Mouse (Mus musculus): ENCODE data around the gene Sptbn2. TPM values are rescaled to one million over a fixed set of nuclear protein-coding genes. Genes with fewer than 3 reads are reported as not detected.

Sptbn2 gene
- polyA plus RNA-seq, 1 experiment from 2014 or later: 0.09 TPM

DNA sequence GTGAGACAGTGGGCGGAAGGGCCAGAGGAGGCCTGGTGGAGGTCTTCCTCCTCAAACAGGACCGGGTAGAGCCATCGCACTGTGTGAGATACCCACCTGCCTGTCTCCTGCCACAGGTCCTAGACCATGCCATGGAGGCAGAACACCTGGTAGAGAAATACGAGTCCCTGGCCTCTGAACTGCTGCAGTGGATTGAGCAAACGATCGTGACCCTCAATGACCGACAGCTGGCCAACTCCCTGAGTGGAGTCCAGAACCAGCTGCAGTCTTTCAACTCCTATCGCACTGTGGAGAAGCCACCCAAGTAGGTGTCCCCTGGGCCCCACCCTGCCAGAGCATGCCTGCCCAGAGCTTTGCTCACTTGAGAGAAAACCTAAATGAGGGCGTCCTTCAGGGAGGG, 18.2 kb downstream of the Sptbn2 start:
- WGBS (ENCODE audit: insufficient replicate concordance): 73% methylated on average over 9 of the region's 9 CpGs
- no peak for ATAC-seq (ENCODE audit: low read depth)

GRCm38 (mm10) chr19:4733052-4733451, 22.1 kb downstream of the Sptbn2 start:
- Histone ChIP-seq H3K36me3 (no peaks in the 10 kb centered on the region), H3K4me1 (replicated peaks) (no peaks in the 10 kb centered on the region), H3K9ac (no peak overlapping the region), H3K27me3 (no peaks in the 10 kb centered on the region), H3K9me3 (replicated peaks) (no peaks in the 10 kb centered on the region), H3K4me2 (no peak overlapping the region), H3K27ac (no peak overlapping the region), H3K4me3 (replicated peaks) (no peak overlapping the region)
- WGBS (ENCODE audit: insufficient replicate concordance): 67% methylated on average over 3 of the region's 3 CpGs
- DNase-seq (no peak), ATAC-seq (ENCODE audit: low read depth) (no peak)

More for the DNA sequence above, 18.2 kb downstream of the Sptbn2 start:
- DNase-seq: no peak
- H3K36me3 ChIP-seq: no peaks in the 10 kb centered on the region
- H3K9me3 ChIP-seq (replicated peaks): no peaks in the 10 kb centered on the region
- no peak overlapping the region for H3K9ac ChIP-seq
- no peak overlapping the region for H3K4me3 ChIP-seq (replicated peaks)
- no peaks in the 10 kb centered on the region for H3K4me1 ChIP-seq (replicated peaks)
- H3K27ac ChIP-seq: no peak overlapping the region
- no peaks in the 10 kb centered on the region for H3K27me3 ChIP-seq
- no peak overlapping the region for H3K4me2 ChIP-seq

GRCm38 (mm10) chr19:4737866-4738265, 26.9 kb downstream of the Sptbn2 start:
- 71% methylated on average over 13 of the region's 13 CpGs for WGBS (ENCODE audit: insufficient replicate concordance)
- Histone ChIP-seq H3K9me3 (replicated peaks) (no peaks in the 10 kb centered on the region), H3K4me3 (replicated peaks) (no peak overlapping the region), H3K9ac (no peak overlapping the region), H3K27me3 (no peaks in the 10 kb centered on the region), H3K27ac (no peak overlapping the region), H3K4me1 (replicated peaks) (no peaks in the 10 kb centered on the region), H3K4me2 (no peak overlapping the region), H3K36me3 (no peaks in the 10 kb centered on the region)
- DNase-seq (no peak), ATAC-seq (ENCODE audit: low read depth) (no peak)

- no peak overlapping the region for H3K4me2 ChIP-seq
- 81% methylated on average over 11 of the region's 11 CpGs for WGBS (ENCODE audit: insufficient replicate concordance)
- no peak for ATAC-seq (ENCODE audit: low read depth)
- H3K27me3 ChIP-seq: no peaks in the 10 kb centered on the region
- H3K9ac ChIP-seq: no peak overlapping the region
- H3K27ac ChIP-seq: no peak overlapping the region
- H3K9me3 ChIP-seq (replicated peaks): no peaks in the 10 kb centered on the region
- no peak overlapping the region for H3K4me3 ChIP-seq (replicated peaks)
- no peak for DNase-seq
- H3K36me3 ChIP-seq: no peaks in the 10 kb centered on the region
- no peaks in the 10 kb centered on the region for H3K4me1 ChIP-seq (replicated peaks)
Measured at GRCm38 (mm10) chr19:4739053-4739452, 28.1 kb downstream of the Sptbn2 start.

DNA sequence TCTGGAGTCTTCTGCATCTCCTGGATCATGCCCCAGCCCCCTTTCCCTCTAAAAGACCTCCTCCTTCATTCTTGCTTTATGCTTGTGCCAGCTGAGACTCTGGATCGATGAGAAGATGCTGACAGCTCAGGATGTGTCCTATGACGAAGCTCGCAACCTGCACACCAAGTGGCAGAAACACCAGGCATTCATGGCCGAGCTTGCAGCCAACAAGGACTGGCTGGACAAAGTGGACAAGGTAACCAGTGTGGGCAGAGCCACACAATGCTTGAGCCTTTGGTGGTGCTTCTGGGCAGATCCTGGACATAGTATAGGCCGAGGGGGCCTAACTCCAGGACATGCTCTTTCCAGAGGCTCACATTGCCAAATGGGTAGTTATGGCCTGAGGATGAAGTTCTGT, 28.8 kb downstream of the Sptbn2 start:
- WGBS (ENCODE audit: insufficient replicate concordance): 71% methylated on average over 5 of the region's 5 CpGs

DNA sequence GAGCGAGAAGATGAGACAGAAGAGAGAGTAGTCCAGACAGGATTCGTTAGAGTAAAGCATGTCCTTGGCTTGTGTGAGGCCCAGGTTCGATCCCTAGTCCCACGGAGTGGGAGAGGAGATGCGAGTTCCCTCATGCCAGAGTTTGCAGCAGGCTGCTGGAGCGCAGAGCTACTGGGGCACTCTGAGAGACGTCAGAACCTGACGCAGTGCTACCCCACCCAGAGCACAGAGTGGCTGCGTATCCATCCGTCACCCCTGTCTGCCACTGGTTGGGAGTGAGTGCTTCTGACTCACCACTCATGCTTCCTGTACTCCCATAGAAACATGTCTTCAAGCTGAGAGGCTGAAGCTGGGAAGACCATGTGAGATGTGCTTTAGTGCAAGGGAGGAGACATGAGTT, 30.5 kb downstream of the Sptbn2 start:
- Histone ChIP-seq H3K9me3 (replicated peaks) (no peaks in the 10 kb centered on the region), H3K27ac (no peak overlapping the region), H3K4me1 (replicated peaks) (no peaks in the 10 kb centered on the region; the same call in 1 of the 2 replicates), H3K4me2 (no peak overlapping the region), H3K36me3 (no peaks in the 10 kb centered on the region), H3K4me3 (replicated peaks) (no peak overlapping the region), H3K27me3 (no peaks in the 10 kb centered on the region), H3K9ac (no peak overlapping the region)
- 71% methylated on average over 10 of the region's 10 CpGs for WGBS (ENCODE audit: insufficient replicate concordance)
- DNase-seq (no peak), ATAC-seq (ENCODE audit: low read depth) (no peak)

More for the DNA sequence above, 28.8 kb downstream of the Sptbn2 start:
- no peaks in the 10 kb centered on the region for H3K4me1 ChIP-seq (replicated peaks)
- H3K4me2 ChIP-seq: no peak overlapping the region
- no peak overlapping the region for H3K4me3 ChIP-seq (replicated peaks)
- ATAC-seq (ENCODE audit: low read depth) (no peak), DNase-seq (no peak)
- no peak overlapping the region for H3K27ac ChIP-seq
- no peaks in the 10 kb centered on the region for H3K27me3 ChIP-seq
- no peaks in the 10 kb centered on the region for H3K9me3 ChIP-seq (replicated peaks)
- H3K36me3 ChIP-seq: no peaks in the 10 kb centered on the region
- no peak overlapping the region for H3K9ac ChIP-seq

DNA sequence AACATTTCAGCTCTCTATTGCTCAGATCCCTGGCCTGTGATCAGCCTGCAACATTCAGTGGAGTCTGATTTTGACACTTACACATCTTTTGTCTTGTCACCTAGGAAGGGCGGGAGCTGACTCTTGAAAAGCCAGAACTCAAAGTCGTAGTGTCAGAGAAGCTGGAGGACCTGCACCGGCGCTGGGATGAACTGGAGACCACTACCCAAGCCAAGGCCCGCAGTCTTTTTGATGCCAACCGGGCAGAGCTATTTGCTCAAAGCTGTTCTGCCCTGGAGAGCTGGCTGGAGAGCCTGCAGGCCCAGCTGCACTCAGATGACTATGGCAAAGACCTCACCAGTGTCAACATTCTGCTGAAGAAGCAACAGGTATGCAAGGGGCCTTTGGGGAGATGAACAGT, 31.3 kb downstream of the Sptbn2 start:
- Histone ChIP-seq H3K4me2 (no peak overlapping the region), H3K9ac (no peak overlapping the region), H3K4me1 (replicated peaks) (no peaks in the 10 kb centered on the region; the same call in 1 of the 2 replicates), H3K27ac (no peak overlapping the region), H3K27me3 (no peaks in the 10 kb centered on the region), H3K4me3 (replicated peaks) (no peak overlapping the region), H3K36me3 (no peaks in the 10 kb centered on the region), H3K9me3 (replicated peaks) (no peaks in the 10 kb centered on the region)
- WGBS (ENCODE audit: insufficient replicate concordance): 79% methylated on average over 6 of the region's 6 CpGs
- ATAC-seq (ENCODE audit: low read depth): no peak
- no peak for DNase-seq

GRCm38 (mm10) chr19:4743524-4743923, 32.6 kb downstream of the Sptbn2 start:
- ATAC-seq (ENCODE audit: low read depth) (no peak), DNase-seq (no peak)
- no peaks in the 10 kb centered on the region for H3K36me3 ChIP-seq
- H3K27me3 ChIP-seq: no peaks in the 10 kb centered on the region
- H3K9me3 ChIP-seq (replicated peaks): no peaks in the 10 kb centered on the region
- no peaks in the 10 kb centered on the region; the same call in 1 of the 2 replicates for H3K4me1 ChIP-seq (replicated peaks)
- no peak overlapping the region for H3K4me2 ChIP-seq
- 38% methylated on average over 5 of the region's 5 CpGs for WGBS (ENCODE audit: insufficient replicate concordance)
- no peak overlapping the region for H3K27ac ChIP-seq
- no peak overlapping the region for H3K4me3 ChIP-seq (replicated peaks)
- no peak overlapping the region for H3K9ac ChIP-seq

DNA sequence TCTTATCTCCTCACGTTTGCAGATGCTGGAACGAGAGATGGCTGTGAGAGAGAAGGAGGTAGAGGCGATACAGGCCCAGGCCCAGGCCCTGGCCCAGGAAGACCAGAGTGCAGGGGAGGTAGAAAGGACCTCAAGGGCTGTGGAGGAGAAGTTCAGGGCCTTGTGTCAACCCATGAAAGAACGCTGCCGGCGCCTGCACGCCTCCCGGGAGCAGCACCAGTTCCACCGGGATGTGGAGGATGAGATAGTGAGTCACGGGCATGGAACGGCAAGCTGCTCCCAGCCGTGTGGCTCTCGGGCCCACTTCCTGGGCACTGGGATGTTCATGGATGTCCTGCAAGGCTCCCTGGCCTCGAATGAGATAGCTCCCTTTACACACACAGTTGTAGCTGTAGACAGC, 33.1 kb downstream of the Sptbn2 start:
- WGBS (ENCODE audit: insufficient replicate concordance): 74% methylated on average over 14 of the region's 14 CpGs
- no peak overlapping the region for H3K27ac ChIP-seq
- H3K36me3 ChIP-seq: no peaks in the 10 kb centered on the region
- H3K4me3 ChIP-seq (replicated peaks): no peak overlapping the region
- H3K27me3 ChIP-seq: no peaks in the 10 kb centered on the region
- H3K9me3 ChIP-seq (replicated peaks): no peaks in the 10 kb centered on the region
- H3K4me2 ChIP-seq: no peak overlapping the region
- DNase-seq (no peak), ATAC-seq (ENCODE audit: low read depth) (no peak)
- H3K4me1 ChIP-seq (replicated peaks): no peaks in the 10 kb centered on the region; the same call in 1 of the 2 replicates
- no peak overlapping the region for H3K9ac ChIP-seq

- H3K4me1 ChIP-seq (replicated peaks): no peaks in the 10 kb centered on the region; the same call in 1 of the 2 replicates
- H3K4me2 ChIP-seq: no peak overlapping the region
- DNase-seq: no peak
- H3K4me3 ChIP-seq (replicated peaks): no peak overlapping the region
- H3K27me3 ChIP-seq: no peaks in the 10 kb centered on the region
- ATAC-seq (ENCODE audit: low read depth): no peak
- no peak overlapping the region for H3K9ac ChIP-seq
- no peak overlapping the region for H3K27ac ChIP-seq
- H3K36me3 ChIP-seq: no peaks in the 10 kb centered on the region
- 69% methylated on average over 9 of the region's 9 CpGs for WGBS (ENCODE audit: insufficient replicate concordance)
- H3K9me3 ChIP-seq (replicated peaks): no peaks in the 10 kb centered on the region
Measured at GRCm38 (mm10) chr19:4745057-4745456, 34.1 kb downstream of the Sptbn2 start.

GRCm38 (mm10) chr19:4745681-4746080, 34.7 kb downstream of the Sptbn2 start:
- Histone ChIP-seq H3K4me2 (no peak overlapping the region), H3K27ac (no peak overlapping the region), H3K4me1 (replicated peaks) (no peaks in the 10 kb centered on the region; the same call in 1 of the 2 replicates), H3K9ac (no peak overlapping the region), H3K27me3 (no peaks in the 10 kb centered on the region), H3K9me3 (replicated peaks) (no peaks in the 10 kb centered on the region), H3K36me3 (no peaks in the 10 kb centered on the region), H3K4me3 (replicated peaks) (no peak overlapping the region)
- ATAC-seq (ENCODE audit: low read depth): no peak
- WGBS (ENCODE audit: insufficient replicate concordance): 82% methylated on average over 10 of the region's 10 CpGs
- DNase-seq: no peak

- Histone ChIP-seq H3K4me1 (replicated peaks) (no peaks in the 10 kb centered on the region; the same call in 1 of the 2 replicates), H3K36me3 (no peaks in the 10 kb centered on the region), H3K4me2 (no peak overlapping the region), H3K9ac (no peak overlapping the region), H3K27me3 (no peaks in the 10 kb centered on the region), H3K4me3 (replicated peaks) (no peak overlapping the region), H3K27ac (no peak overlapping the region), H3K9me3 (replicated peaks) (no peaks in the 10 kb centered on the region)
- no peak for ATAC-seq (ENCODE audit: low read depth)
- WGBS (ENCODE audit: insufficient replicate concordance): 80% methylated on average over 14 of the region's 14 CpGs
- DNase-seq: no peak
Measured at GRCm38 (mm10) chr19:4746611-4747010, 35.6 kb downstream of the Sptbn2 start.

Data from liver, embryonic 13.5 days (tissue).